10 mouse cellular contexts compared by ENCODE assay signal in genomic region chr5:23502317-23502937, GRCm38 (mm10).
DNase-seq lines count a peak whose midpoint lies in the region; ATAC-seq and TF ChIP-seq lines count a peak whose summit lies in the region.
"Had no signal": no experiment of that assay in that cellular context is flagged by ENCODE, and none has a peak within 500 bp of the region (broad histone marks: within the 10 kb centered on the region; RNA-seq: fewer than 3 reads in every experiment).

No protein-coding gene starts in this region.

- no peaks in the 10 kb centered on the region for H3K27me3 ChIP-seq in heart, embryonic 12.5 days (replicated peaks)
- H3K27me3 ChIP-seq in CH12.LX (replicated peaks) = no peaks in the 10 kb centered on the region
- no peaks in the 10 kb centered on the region for H3K27me3 ChIP-seq in embryonic facial prominence, embryonic 15.5 days
- no peaks in the 10 kb centered on the region for H3K27me3 ChIP-seq in limb, embryonic 14.5 days (ENCODE audit: control insufficient read depth, insufficient read depth, low read length)

- no peak for TF ChIP-seq RAD21 in CH12.LX (IDR thresholded peaks at IDR 0.05; ENCODE audit: low read depth, low read length)

- H3K4me3 ChIP-seq in heart, embryonic 12.5 days = no peak overlapping the region
- H3K4me3 ChIP-seq in CH12.LX (replicated peaks in 1 of 3; ENCODE audit: low read depth in 2 of 3, low read length in 2 of 3, poor library complexity in 1 of 3) = no peak overlapping the region
- H3K4me3 ChIP-seq in embryonic facial prominence, embryonic 15.5 days (replicated peaks) = no peak overlapping the region
- H3K4me3 ChIP-seq in limb, embryonic 14.5 days (replicated peaks; ENCODE audit: low read length) = no peak overlapping the region

- DNase-seq in heart, postnatal 10 days = no peak
- DNase-seq in CH12.LX (ENCODE audit: extremely low read depth) = no peak
- DNase-seq in limb, embryonic 14.5 days (ENCODE audit: low spot score) = no peak
- DNase-seq in thymus, postnatal 36 days = no peak
- DNase-seq in gastrocnemius, postnatal 4 days (ENCODE audit: low spot score in 2 of 2) = no peak
- DNase-seq in spleen, adult 18-20 months = no peak
- DNase-seq: cerebellum, adult 8-10 months; gastrocnemius, postnatal 14 days had no signal

- H3K9ac ChIP-seq in heart, embryonic 12.5 days = no peak overlapping the region
- no peak overlapping the region for H3K9ac ChIP-seq in CH12.LX (ENCODE audit: insufficient read depth, low read depth)
- no peak overlapping the region for H3K9ac ChIP-seq in embryonic facial prominence, embryonic 15.5 days
- H3K9ac ChIP-seq in limb, embryonic 14.5 days (ENCODE audit: low read depth, low read length, severe bottlenecking) = no peak overlapping the region

- dilution Hi-C loops in CH12.LX (cut with MboI; ENCODE audit: extremely low pct_ligation_motif_present, extremely low pct_unique_long_range_greater_than_20kb, low sequenced_read_pairs) = no loop called here

- no peaks in the 10 kb centered on the region for H3K9me3 ChIP-seq in heart, embryonic 12.5 days (replicated peaks)
- no peaks in the 10 kb centered on the region for H3K9me3 ChIP-seq in CH12.LX (replicated peaks; ENCODE audit: low read length)
- H3K9me3 ChIP-seq in embryonic facial prominence, embryonic 15.5 days (replicated peaks) = no peaks in the 10 kb centered on the region
- H3K9me3 ChIP-seq in limb, embryonic 14.5 days (ENCODE audit: control insufficient read depth, low read length) = no peaks in the 10 kb centered on the region

- TF ChIP-seq EP300 in CH12.LX (IDR thresholded peaks at IDR 0.05; ENCODE audit: low read length) = no peak

- no peak overlapping the region for H3K4me2 ChIP-seq in heart, embryonic 12.5 days
- H3K4me2 ChIP-seq in CH12.LX (ENCODE audit: insufficient read depth, low read depth, poor library complexity, severe bottlenecking) = no peak overlapping the region
- no peak overlapping the region for H3K4me2 ChIP-seq in embryonic facial prominence, embryonic 15.5 days (replicated peaks)
- H3K4me2 ChIP-seq in limb, embryonic 14.5 days (replicated peaks; ENCODE audit: low read depth, low read length, severe bottlenecking) = no peak overlapping the region

- intact Hi-C loops in heart, postnatal 10 days (cut with DNase I) = loop anchor here (10.0 kb wide), 1 partner anchor 152 kb away; no protein-coding TSS in a partner anchor

- no peak overlapping the region for H3K27ac ChIP-seq in heart, embryonic 12.5 days (ENCODE audit: poor library complexity, severe bottlenecking)
- H3K27ac ChIP-seq in CH12.LX (ENCODE audit: insufficient read depth, low read depth) = no peak overlapping the region
- H3K27ac ChIP-seq in embryonic facial prominence, embryonic 15.5 days (replicated peaks) = no peak overlapping the region
- no peak overlapping the region for H3K27ac ChIP-seq in limb, embryonic 14.5 days (replicated peaks; ENCODE audit: low read depth, low read length)

- TF ChIP-seq CTCF in CH12.LX (conservative IDR thresholded peaks at IDR 0.05 in 1 of 2, IDR thresholded peaks at IDR 0.05 in 1 of 2; ENCODE audit: low read depth in 2 of 2, low read length in 2 of 2) = no peak

- peak; percentile 29; the same call in 1 of the 2 replicates for TF ChIP-seq POLR2A in CH12.LX (IDR thresholded peaks at IDR 0.05; ENCODE audit: low read depth, low read length)
- TF ChIP-seq POLR2A in limb, embryonic 14.5 days (IDR thresholded peaks at IDR 0.05; ENCODE audit: borderline replicate concordance, extremely low read depth, insufficient read depth, insufficient read length) = no peak

- ATAC-seq in heart, embryonic 12.5 days (ENCODE audit: insufficient number of reproducible peaks, low FRiP score) = peak; percentile 51
- ATAC-seq in embryonic facial prominence, embryonic 15.5 days (ENCODE audit: insufficient number of reproducible peaks, low FRiP score, low TSS enrichment, low read depth) = peak; percentile 57; the same call in 1 of the 2 replicates
- ATAC-seq in limb, embryonic 14.5 days (ENCODE audit: low FRiP score, low read depth) = 0 out of 2 replicates have a peak, but pooled peaks have one; percentile 31

- H3K36me3 ChIP-seq in heart, embryonic 12.5 days = peaks cover 68% of the 10 kb centered on the region
- H3K36me3 ChIP-seq in CH12.LX (replicated peaks in 1 of 2; ENCODE audit: control insufficient read depth in 1 of 2, insufficient read depth in 1 of 2, low read length in 1 of 2) = peaks cover 48 to 81% of the 10 kb centered on the region in 2 experiments
- H3K36me3 ChIP-seq in embryonic facial prominence, embryonic 15.5 days = peaks cover 50% of the 10 kb centered on the region
- H3K36me3 ChIP-seq in limb, embryonic 14.5 days (ENCODE audit: control insufficient read depth, insufficient read depth, low read length) = peaks cover 70% of the 10 kb centered on the region

- 84% methylated on average over 13 of the region's 13 CpGs for WGBS in heart, embryonic 12.5 days
- 55% methylated on average over 12 of the region's 13 CpGs for WGBS in embryonic facial prominence, embryonic 15.5 days
- WGBS in limb, embryonic 14.5 days = 46% methylated on average over 11 of the region's 13 CpGs

- peaks cover 9% of the 10 kb centered on the region; the same call in 1 of the 2 replicates for H3K4me1 ChIP-seq in heart, embryonic 12.5 days (replicated peaks)
- no peaks in the 10 kb centered on the region for H3K4me1 ChIP-seq in CH12.LX (ENCODE audit: control insufficient read depth in 1 of 2, insufficient read depth in 2 of 2)
- H3K4me1 ChIP-seq in embryonic facial prominence, embryonic 15.5 days = peaks cover 8% of the 10 kb centered on the region; the same call in 1 of the 2 replicates
- no peaks in the 10 kb centered on the region for H3K4me1 ChIP-seq in limb, embryonic 14.5 days (ENCODE audit: control insufficient read depth, insufficient read depth, low read length)

- in situ Hi-C loops in CH12.LX (cut with MboI; ENCODE audit: low pct_ligation_motif_present, low pct_unique_long_range_greater_than_20kb, low sequenced_read_pairs) = no loop called here

- no peaks in the 10 kb centered on the region for H3K79me2 ChIP-seq in CH12.LX (replicated peaks; ENCODE audit: control insufficient read depth, extremely low read depth, insufficient read depth, poor library complexity, severe bottlenecking)

TF ChIP-seq in CH12.LX, 34 proteins besides CTCF, POLR2A, EP300 and RAD21:
- TF ChIP-seq NELFE (IDR thresholded peaks at IDR 0.05; ENCODE audit: low read depth, low read length) (no peak), ZNF384 (IDR thresholded peaks at IDR 0.05; ENCODE audit: low read depth, low read length) (no peak), KAT2A (IDR thresholded peaks at IDR 0.05; ENCODE audit: insufficient replicate concordance, low read length) (no peak), BHLHE40 (IDR thresholded peaks at IDR 0.05; ENCODE audit: low read depth, low read length) (no peak), MAFK (IDR thresholded peaks at IDR 0.05; ENCODE audit: insufficient replicate concordance, low read length) (no peak), HCFC1 (IDR thresholded peaks at IDR 0.05; ENCODE audit: low read depth, low read length) (no peak), TCF12 (IDR thresholded peaks at IDR 0.05; ENCODE audit: low read depth, low read length) (no peak), POLR2AphosphoS2 (IDR thresholded peaks at IDR 0.05; ENCODE audit: low read depth, low read length) (no peak; the same call in 1 of the 2 replicates), E2F4 (IDR thresholded peaks at IDR 0.05; ENCODE audit: insufficient replicate concordance, low read depth, low read length) (no peak)
